Mouse (Mus musculus) limb, embryonic 13.5 days (tissue): ENCODE data around the gene Cebpa. TPM values are rescaled to one million over a fixed set of nuclear protein-coding genes. Genes with fewer than 3 reads are reported as not detected.

Experiments used
- ATAC-seq: fragments of 200-750 bp; cut with Nextera tagmentation; 2 replicates; pipeline ENCODE4 v1.8.0; 2017; ENCODE audit warnings: low read depth, moderate number of reproducible peaks, moderate TSS enrichment; ENCODE audit not compliant: low FRiP score
- H3K27ac ChIP-seq: fragments of 300-500 bp; sonication (generic); 2 replicates; pipeline ENCODE4 v1.5.1; 2015; ENCODE audit warnings: inconsistent platforms, mild to moderate bottlenecking, moderate library complexity
- H3K27me3 ChIP-seq: fragments of 300-500 bp; sonication (generic); 2 replicates; pipeline ENCODE4 v1.6.1; 2015; ENCODE audit warnings: mild to moderate bottlenecking, inconsistent platforms
- H3K36me3 ChIP-seq: fragments of 300-500 bp; sonication (generic); 2 replicates; pipeline ENCODE4 v1.6.1; 2015; ENCODE audit warnings: inconsistent platforms, mild to moderate bottlenecking, moderate library complexity
- H3K4me1 ChIP-seq: fragments of 300-500 bp; sonication (generic); 2 replicates; pipeline ENCODE4 v1.6.1; 2015; ENCODE audit warnings: inconsistent platforms
- H3K4me2 ChIP-seq: fragments of 300-500 bp; sonication (generic); replicated peaks from 2 replicates; pipeline ENCODE4 v1.6.1; 2015; ENCODE audit warnings: inconsistent platforms, mild to moderate bottlenecking, moderate library complexity
- H3K4me3 ChIP-seq: fragments of 300-500 bp; sonication (generic); 2 replicates; pipeline ENCODE4 v1.5.1; 2015; ENCODE audit warnings: moderate library complexity, mild to moderate bottlenecking, inconsistent platforms
- H3K9ac ChIP-seq: fragments of 300-500 bp; sonication (generic); 2 replicates; pipeline ENCODE4 v1.6.1; 2015; ENCODE audit warnings: mild to moderate bottlenecking, inconsistent platforms
- H3K9me3 ChIP-seq: fragments of 300-500 bp; sonication (generic); 2 replicates; pipeline ENCODE4 v1.6.1; 2016; ENCODE audit warnings: inconsistent platforms
- WGBS: fragments of 180-500 bp; shearing (Covaris S2); methylation state at CpG from one replicate; pipeline ENCODE4 v1.1.7; 2015; 5-methylcytosine and 5-hydroxymethylcytosine counted together
- polyA plus RNA-seq: library from polyadenylated mRNA; unstranded; fragments of >200 nt; fragmentation: Nextera tagmentation; extraction: Ambion mirVana; gene quantifications from 2 replicates; pipeline ENCODE4 v1.2.1, GENCODE M21; 2015

The Cebpa gene
- 2.0 and 2.2 TPM in 2 replicates for polyA plus RNA-seq

DNA sequence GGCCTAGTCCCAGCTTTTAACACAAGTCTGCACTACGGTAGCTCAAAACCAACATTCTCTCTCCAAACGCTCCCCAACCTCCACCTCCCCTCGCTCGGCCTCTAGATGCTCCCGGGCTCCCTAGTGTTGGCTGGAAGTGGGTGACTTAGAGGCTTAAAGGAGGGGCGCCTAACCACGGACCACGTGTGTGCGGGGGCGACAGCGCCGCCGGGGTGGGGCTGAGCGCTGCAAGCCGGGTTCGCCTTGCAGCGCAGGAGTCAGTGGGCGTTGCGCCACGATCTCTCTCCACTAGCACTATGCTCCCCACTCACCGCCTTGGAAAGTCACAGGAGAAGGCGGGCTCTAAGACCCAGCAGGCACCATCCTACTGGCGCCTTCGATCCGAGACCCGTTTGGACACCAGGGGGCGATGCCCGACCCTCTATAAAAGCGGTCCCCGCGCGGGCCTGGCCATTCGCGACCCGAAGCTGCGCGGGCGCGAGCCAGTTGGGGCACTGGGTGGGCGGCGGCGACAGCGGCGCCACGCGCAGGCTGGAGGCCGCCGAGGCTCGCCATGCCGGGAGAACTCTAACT lies at the start of gene Cebpa:
Gene Cebpa (plus strand): TSS at position 453 of the 573 bp plus-strand sequence.
- Histone ChIP-seq H3K27me3 (peaks cover 78% of the 10 kb centered on the region), H3K27ac (peak within 1 kb of the TSS; percentile 67), H3K4me1 (peaks cover 23% of the 10 kb centered on the region), H3K4me2 (peak within 1 kb of the TSS; percentile 95), H3K4me3 (peak within 1 kb of the TSS; percentile 62), H3K9me3 (no peaks in the 10 kb centered on the region), H3K9ac (peak within 1 kb of the TSS; percentile 68), H3K36me3 (no peaks in the 10 kb centered on the region)
- under 1% methylated on average over 50 of the region's 50 CpGs for WGBS
- ATAC-seq, result peak; percentile 93

DNA sequence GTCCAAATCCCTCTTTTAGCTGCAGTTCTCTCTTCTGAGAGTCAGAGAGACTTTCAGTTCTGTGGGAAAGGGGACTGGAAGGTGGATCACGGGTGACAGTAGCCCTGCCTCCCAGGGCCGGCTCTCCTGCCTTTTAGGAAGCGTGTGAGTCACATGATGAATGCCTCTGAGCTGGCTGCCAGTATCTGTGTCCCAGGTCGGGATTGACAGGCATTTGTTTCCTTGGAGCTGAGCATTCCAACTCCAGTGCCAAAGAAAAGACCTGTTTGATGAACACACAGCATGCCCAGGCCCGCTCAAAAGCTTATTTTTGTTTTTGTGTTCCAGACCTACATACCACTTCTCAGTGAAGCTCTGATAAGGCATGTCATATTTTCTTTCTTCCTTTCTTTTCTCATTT lies 42.4 kb upstream of the Cebpa start:
- H3K4me2 ChIP-seq, result no peak overlapping the region
- H3K36me3 ChIP-seq, result no peaks in the 10 kb centered on the region
- no peak overlapping the region for H3K27ac ChIP-seq
- no peaks in the 10 kb centered on the region for H3K9me3 ChIP-seq
- no peak overlapping the region for H3K4me3 ChIP-seq
- 48% methylated on average over 5 of the region's 5 CpGs for WGBS
- peaks cover 9% of the 10 kb centered on the region for H3K4me1 ChIP-seq
- H3K9ac ChIP-seq, result no peak overlapping the region
- no peaks in the 10 kb centered on the region for H3K27me3 ChIP-seq
- no peak for ATAC-seq

DNA sequence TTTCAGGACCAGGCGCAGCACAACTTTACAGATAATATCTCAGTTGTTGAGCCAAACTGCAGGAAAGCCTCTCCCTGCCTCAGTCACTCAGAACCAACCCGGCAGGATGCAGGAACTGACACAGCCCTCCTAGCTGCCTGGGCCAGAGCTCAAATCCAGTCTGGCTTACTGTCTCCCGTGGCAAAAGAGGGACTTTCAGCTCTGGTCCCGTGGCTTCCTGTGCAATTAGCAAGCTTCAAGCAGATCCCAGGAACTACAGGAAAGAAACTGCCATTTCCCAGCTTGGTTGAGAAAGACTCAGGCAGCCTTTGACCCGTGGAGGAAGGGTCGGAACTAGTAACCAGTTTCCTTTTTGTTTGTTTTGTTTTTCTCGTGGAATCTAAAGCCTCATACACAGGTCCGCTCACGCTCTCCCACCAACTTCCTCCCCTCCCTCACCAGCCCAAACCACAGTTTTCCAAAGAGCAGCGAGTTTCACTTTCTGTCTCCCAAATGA lies 38.2 kb upstream of the Cebpa start:
- no peak overlapping the region for H3K9ac ChIP-seq
- H3K4me3 ChIP-seq, result no peak overlapping the region
- peaks cover 3% of the 10 kb centered on the region for H3K27me3 ChIP-seq
- no peak for ATAC-seq
- 25% methylated on average over 10 of the region's 10 CpGs for WGBS
- H3K9me3 ChIP-seq, result no peaks in the 10 kb centered on the region
- H3K36me3 ChIP-seq, result no peaks in the 10 kb centered on the region
- peaks cover 16% of the 10 kb centered on the region for H3K4me1 ChIP-seq
- no peak overlapping the region for H3K27ac ChIP-seq
- peak overlapping the region; percentile 37 for H3K4me2 ChIP-seq

DNA sequence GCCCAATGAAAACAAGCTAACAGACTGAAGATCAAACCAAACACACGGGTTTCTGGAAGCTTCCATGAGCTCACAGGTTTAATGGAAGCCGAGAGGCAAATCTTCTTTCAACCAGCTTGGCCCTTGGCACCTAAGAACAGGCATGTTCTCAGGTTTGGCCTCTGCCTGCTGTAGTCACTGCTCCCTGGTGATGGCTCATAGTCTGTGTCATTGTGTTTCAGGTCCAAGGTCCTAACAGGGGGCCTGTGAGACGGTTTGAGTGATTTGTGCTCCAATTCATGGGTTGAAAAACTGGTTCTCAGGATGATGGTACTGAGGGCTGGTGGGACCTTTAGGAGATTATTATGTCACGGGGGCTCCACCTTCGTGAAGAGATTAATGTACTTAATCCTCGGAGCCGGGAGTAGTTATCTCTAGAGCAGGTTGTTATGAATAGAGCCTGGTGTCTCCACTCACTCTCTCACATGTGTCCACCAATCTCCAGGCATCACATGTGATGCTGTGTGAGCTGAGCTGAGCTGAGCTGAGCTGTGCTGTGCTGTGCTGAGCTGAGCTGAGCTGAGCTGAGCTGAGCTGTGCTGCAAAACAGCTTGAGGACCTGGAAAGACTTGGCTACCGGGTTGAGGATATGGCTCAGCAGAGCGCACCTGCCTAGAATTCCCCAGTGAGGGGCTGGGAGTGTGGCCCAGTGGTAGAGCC lies 37.5 kb upstream of the Cebpa start:
- Histone ChIP-seq H3K36me3 (no peaks in the 10 kb centered on the region), H3K4me2 (peak overlapping the region; percentile 37), H3K4me3 (no peak overlapping the region), H3K27ac (no peak overlapping the region), H3K9me3 (no peaks in the 10 kb centered on the region), H3K9ac (no peak overlapping the region), H3K4me1 (peaks cover 22% of the 10 kb centered on the region), H3K27me3 (peaks cover 5% of the 10 kb centered on the region)
- 79% methylated on average over 9 of the region's 9 CpGs for WGBS
- no peak for ATAC-seq

DNA sequence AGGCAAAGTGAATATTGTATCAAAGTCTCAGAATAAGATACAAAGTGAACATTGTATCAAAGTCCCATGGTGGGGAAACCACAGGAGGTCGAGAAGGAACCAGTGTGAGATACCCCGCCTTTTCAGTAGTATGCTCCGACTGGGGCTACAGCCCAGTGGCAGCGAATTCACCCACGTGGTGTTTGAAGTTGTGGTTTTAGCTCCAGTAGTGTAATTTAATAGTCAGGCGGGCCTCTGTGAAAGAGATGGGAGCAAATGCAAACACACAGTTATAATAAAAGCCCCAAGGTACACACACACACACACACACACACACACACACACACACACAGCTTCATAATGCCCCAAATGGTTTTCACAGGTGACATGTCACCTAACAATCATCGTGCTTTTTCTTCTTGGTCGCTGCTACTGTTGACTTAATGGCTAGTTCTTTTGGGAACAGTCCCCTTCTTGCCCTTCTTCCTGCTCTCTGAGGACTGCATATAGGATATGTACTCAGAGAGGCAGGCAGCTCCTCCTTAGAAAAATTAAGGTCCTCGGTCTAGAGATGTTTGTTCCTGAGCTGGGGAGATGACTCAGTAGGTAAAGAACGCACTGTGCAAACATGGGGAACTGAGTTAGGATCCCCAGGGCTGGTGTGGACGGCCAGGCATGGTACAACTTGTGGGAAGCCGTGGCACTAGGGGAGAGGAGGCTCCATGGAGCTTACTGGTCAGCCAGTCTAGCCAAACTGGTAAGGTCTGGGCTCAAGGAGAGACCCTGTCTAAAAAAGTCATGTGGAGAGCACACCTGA lies 34.3 kb upstream of the Cebpa start:
- no peaks in the 10 kb centered on the region for H3K36me3 ChIP-seq
- ATAC-seq, result no peak
- WGBS, result 71% methylated on average over 12 of the region's 12 CpGs
- H3K9ac ChIP-seq, result no peak overlapping the region
- peaks cover 14% of the 10 kb centered on the region for H3K27me3 ChIP-seq
- H3K4me3 ChIP-seq, result no peak overlapping the region
- H3K4me2 ChIP-seq, result no peak overlapping the region
- H3K9me3 ChIP-seq, result no peaks in the 10 kb centered on the region
- peaks cover 30% of the 10 kb centered on the region for H3K4me1 ChIP-seq
- no peak overlapping the region for H3K27ac ChIP-seq

DNA sequence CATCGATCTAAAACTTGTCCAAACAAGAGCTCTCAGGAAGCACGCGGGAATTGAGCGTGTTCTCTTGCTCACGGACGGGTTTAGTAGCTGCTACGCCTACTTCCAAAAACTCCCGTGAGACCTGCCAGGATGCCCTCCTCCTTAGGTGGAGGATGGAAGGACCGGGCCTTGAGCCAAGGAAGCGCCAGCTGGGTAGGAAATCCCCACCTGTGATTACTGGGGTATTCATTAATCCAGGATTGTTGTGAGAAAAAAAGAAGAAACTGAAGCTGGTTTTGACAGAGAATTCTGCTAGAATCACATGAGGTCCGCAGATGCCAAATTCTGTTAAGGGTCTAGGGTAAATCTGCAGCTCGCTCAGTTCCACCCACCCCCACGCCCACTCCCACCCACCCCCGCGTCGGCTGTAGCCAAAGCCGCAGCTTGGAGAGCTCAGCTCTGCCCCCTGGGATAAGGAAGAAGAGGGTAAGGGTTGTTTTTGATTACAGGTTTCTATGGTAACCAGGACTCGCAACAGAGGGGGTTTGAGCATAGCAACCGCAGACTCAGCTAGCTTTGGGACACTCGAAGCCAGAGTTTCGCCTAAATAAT lies 32.7 kb upstream of the Cebpa start:
- Histone ChIP-seq H3K4me2 (peak overlapping the region; percentile 62), H3K36me3 (no peaks in the 10 kb centered on the region), H3K4me1 (peaks cover 21% of the 10 kb centered on the region), H3K27me3 (peaks cover 14% of the 10 kb centered on the region), H3K9ac (peak overlapping the region; percentile 40; the same call in 1 of the 2 replicates), H3K9me3 (no peaks in the 10 kb centered on the region), H3K27ac (no peak overlapping the region), H3K4me3 (peak overlapping the region; percentile 25)
- peak; percentile 36; the same call in 1 of the 2 replicates for ATAC-seq
- 1% methylated on average over 21 of the region's 21 CpGs for whole genome bisulfite sequencing

DNA sequence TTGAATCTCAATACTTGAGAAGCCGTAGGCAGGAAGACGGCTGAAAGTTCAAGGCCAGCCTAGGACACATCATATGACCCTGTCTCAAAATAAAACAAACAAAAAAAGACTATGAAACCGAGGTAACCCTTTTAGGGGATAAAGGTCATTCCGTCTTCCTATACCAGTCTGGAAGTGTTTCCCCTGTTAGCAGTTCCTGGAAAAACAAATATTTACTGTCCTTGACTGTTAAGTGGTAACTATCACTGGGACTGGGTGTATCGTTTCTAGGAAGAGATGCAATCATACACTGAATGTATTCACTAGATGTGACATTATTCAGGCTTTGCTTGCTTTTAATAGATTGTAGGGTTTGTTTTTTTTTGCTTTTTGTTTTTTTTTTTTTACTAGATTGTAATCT lies 28.5 kb upstream of the Cebpa start:
- Histone ChIP-seq H3K4me2 (no peak overlapping the region), H3K36me3 (no peaks in the 10 kb centered on the region), H3K4me1 (peaks cover 17% of the 10 kb centered on the region), H3K27me3 (peaks cover 14% of the 10 kb centered on the region), H3K27ac (no peak overlapping the region), H3K9me3 (no peaks in the 10 kb centered on the region), H3K9ac (no peak overlapping the region), H3K4me3 (no peak overlapping the region)
- 84% methylated on average over 5 of the region's 5 CpGs for WGBS
- no peak for ATAC-seq

DNA sequence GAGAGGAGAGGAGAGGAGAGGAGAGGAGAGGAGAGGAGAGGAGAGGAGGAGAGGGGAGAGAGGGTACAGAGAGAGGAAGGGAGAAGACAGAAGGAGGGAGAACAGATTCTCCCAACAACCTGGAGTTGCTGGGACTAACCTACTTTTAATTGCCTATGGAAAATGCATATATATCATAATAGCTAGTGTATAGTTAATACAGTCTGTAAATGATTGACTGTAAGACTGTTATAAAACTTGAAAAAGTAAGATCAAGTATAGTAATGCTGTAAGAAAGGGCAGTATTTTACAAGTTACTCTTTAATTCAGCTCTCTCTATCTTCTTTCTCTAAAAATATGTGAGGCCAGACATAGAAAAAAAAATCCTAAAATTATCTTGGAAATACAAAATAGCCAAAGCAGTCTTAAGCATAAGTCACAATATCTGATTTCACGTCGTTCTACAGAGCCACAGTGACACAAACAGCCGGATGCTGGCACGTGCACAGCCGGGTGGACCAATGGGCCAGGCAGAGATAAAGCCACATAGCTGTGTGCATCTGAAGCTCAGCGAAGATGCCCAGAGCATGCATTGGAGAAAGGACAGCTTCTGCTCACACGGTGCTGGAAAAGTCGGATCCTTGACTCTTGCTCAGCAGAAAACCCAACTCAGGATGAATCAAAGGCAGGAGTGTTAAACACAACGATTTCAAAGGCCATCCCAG lies 24.0 kb upstream of the Cebpa start:
- H3K9me3 ChIP-seq, result no peaks in the 10 kb centered on the region
- H3K4me2 ChIP-seq, result no peak overlapping the region
- H3K27me3 ChIP-seq, result no peaks in the 10 kb centered on the region; the same call in 1 of the 2 replicates
- ATAC-seq, result no peak
- H3K27ac ChIP-seq, result no peak overlapping the region
- no peaks in the 10 kb centered on the region for H3K4me1 ChIP-seq
- H3K36me3 ChIP-seq, result no peaks in the 10 kb centered on the region
- no peak overlapping the region for H3K9ac ChIP-seq
- 78% methylated on average over 9 of the region's 9 CpGs for WGBS
- no peak overlapping the region for H3K4me3 ChIP-seq

DNA sequence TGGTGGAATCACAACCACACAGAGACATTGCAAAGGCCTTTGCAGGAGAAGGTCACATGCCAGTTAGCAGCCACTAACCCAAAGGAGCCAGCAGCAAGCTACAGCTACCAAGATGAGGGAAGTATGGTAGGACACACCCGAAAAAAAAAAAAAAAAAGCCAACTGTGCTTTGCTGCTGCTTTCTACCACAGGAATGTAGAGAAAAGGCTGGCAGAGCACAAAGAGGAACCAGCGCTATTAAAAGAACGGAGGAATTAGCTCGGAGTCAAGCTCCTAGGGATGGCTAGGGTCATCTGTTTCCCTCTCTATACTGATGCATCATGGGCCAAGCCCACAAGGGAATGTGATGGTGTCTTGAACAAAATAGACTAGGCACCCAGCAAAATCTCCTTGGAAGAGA lies 20.3 kb upstream of the Cebpa start:
- Histone ChIP-seq H3K9me3 (peaks cover 6% of the 10 kb centered on the region), H3K4me3 (no peak overlapping the region), H3K4me1 (no peaks in the 10 kb centered on the region), H3K27me3 (no peaks in the 10 kb centered on the region), H3K36me3 (no peaks in the 10 kb centered on the region), H3K4me2 (no peak overlapping the region), H3K27ac (no peak overlapping the region), H3K9ac (no peak overlapping the region)
- no peak for ATAC-seq
- 82% methylated on average over 4 of the region's 4 CpGs for WGBS

DNA sequence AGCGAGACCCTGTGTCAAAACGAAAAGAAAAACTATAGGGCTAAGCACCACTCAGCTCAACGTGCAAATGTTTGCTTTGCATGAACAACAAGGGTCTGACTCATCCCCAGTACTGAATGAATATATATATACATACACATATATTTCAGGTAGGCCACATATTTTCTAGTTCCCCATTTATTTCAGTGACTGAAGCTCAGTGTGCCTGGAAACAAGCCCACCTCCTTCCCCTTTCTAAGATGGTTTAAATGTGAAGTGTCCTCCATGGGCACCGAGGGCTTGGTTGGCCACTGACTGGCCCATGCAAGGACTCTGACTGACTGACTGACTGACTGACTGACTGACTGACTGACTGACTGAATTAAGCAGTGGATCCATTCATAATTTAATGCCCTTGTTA lies 19.6 kb upstream of the Cebpa start:
- no peak overlapping the region for H3K4me3 ChIP-seq
- whole genome bisulfite sequencing, result 86% methylated on average over 4 of the region's 4 CpGs
- H3K36me3 ChIP-seq, result no peaks in the 10 kb centered on the region
- H3K27ac ChIP-seq, result no peak overlapping the region
- no peak overlapping the region for H3K4me2 ChIP-seq
- no peak overlapping the region for H3K9ac ChIP-seq
- no peak for ATAC-seq
- H3K9me3 ChIP-seq, result peaks cover 6% of the 10 kb centered on the region
- H3K4me1 ChIP-seq, result no peaks in the 10 kb centered on the region
- H3K27me3 ChIP-seq, result no peaks in the 10 kb centered on the region

DNA sequence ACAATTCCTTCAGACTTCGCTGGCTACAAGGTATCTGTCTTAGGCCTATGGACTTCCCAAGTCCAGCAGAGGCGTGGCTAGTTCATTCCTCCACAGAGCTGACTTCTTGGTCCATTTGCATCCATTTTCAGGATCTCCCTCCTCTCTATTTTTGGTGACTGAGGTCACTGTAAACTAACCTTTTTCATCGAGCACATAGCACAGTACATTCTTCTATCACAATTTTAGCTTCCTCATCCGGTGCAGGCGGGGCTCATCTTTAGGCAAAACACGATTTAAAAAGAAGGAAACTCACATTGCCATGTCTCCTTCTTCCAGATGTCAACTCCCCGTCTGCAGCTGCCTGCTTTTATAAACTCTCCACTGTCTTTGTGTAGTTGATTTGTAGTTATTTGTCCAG lies 12.5 kb upstream of the Cebpa start:
- WGBS, result 67% methylated on average over 7 of the region's 7 CpGs
- Histone ChIP-seq H3K36me3 (no peaks in the 10 kb centered on the region), H3K27ac (no peak overlapping the region), H3K4me2 (no peak overlapping the region), H3K9me3 (peaks cover 3% of the 10 kb centered on the region), H3K4me3 (no peak overlapping the region), H3K4me1 (no peaks in the 10 kb centered on the region; the same call in 1 of the 2 replicates), H3K27me3 (no peaks in the 10 kb centered on the region), H3K9ac (no peak overlapping the region)
- ATAC-seq, result no peak
